Mouse (Mus musculus) ES-E14 (cell line): Measurements from ENCODE around the gene Fcmr. TPM values are rescaled to one million over a fixed set of nuclear protein-coding genes. Genes with fewer than 3 reads are reported as not detected.

ENCODE experiments used
- DNase-seq: peaks from one replicate; pipeline ENCODE4 v3.0.0-alpha.2; 2013; ENCODE audit warnings: low read depth, low spot score
- H3K27ac ChIP-seq: 2 replicates; pipeline ENCODE4 v1.5.1; 2012; ENCODE audit warnings: low read depth, mild to moderate bottlenecking, low read length, moderate library complexity, mixed read lengths; ENCODE audit not compliant: poor library complexity, insufficient read depth, severe bottlenecking
- H3K36me3 ChIP-seq: 2 replicates; pipeline ENCODE4 v1.6.1; 2012; ENCODE audit warnings: mild to moderate bottlenecking, low read length, moderate library complexity, mixed read lengths; ENCODE audit not compliant: control insufficient read depth, poor library complexity, insufficient read depth, severe bottlenecking
- H3K4me1 ChIP-seq, 2 experiments: fragments of 150-350 bp in 1 of 2; sonication (generic) in 1 of 2; 2 replicates each; pipeline ENCODE4 v1.6.1; 2012; ENCODE audit warnings: low read length in 2 of 2, mild to moderate bottlenecking in 1 of 2, mixed read lengths in 1 of 2; ENCODE audit not compliant: control insufficient read depth in 2 of 2, insufficient read depth in 2 of 2, poor library complexity in 1 of 2
- H3K4me3 ChIP-seq, 2 experiments: fragments of 150-350 bp in 1 of 2; sonication (generic) in 1 of 2; 2 replicates each; pipeline ENCODE4 v1.5.1; 2012; ENCODE audit warnings: low read length in 2 of 2, low read depth in 1 of 2, mild to moderate bottlenecking in 1 of 2, mixed read lengths in 1 of 2; ENCODE audit not compliant: insufficient read depth in 1 of 2, poor library complexity in 1 of 2, severe bottlenecking in 1 of 2
- H3K9ac ChIP-seq: 2 replicates; pipeline ENCODE4 v1.6.1; 2012; ENCODE audit warnings: low read depth, mild to moderate bottlenecking, low read length, mixed read lengths; ENCODE audit not compliant: poor library complexity, insufficient read depth, severe bottlenecking
- H3K9me3 ChIP-seq: fragments of 150-350 bp; sonication (generic); 2 replicates; pipeline ENCODE4 v1.6.1; 2012; ENCODE audit warnings: low read depth, mild to moderate bottlenecking, low read length; ENCODE audit not compliant: control insufficient read depth, insufficient read depth
- CHD2 ChIP-seq: IDR thresholded peaks from 2 replicates; pipeline ENCODE4 v1.6.1; 2014; ENCODE audit warnings: mild to moderate bottlenecking, low read depth, low read length, inconsistent platforms
- HCFC1 ChIP-seq: IDR thresholded peaks from 2 replicates; pipeline ENCODE4 v1.6.1; 2012; ENCODE audit warnings: low read length, inconsistent platforms, borderline replicate concordance; ENCODE audit not compliant: insufficient read depth
- MAFK ChIP-seq: IDR thresholded peaks from 2 replicates; pipeline ENCODE4 v1.6.1; 2014; ENCODE audit warnings: mild to moderate bottlenecking, low read depth, low read length, inconsistent platforms; ENCODE audit not compliant: insufficient read depth
- ZC3H11A ChIP-seq: IDR thresholded peaks from 2 replicates; pipeline ENCODE4 v1.6.1; 2012; ENCODE audit warnings: low read depth, mild to moderate bottlenecking, inconsistent platforms, low read length, borderline replicate concordance
- ZNF384 ChIP-seq: IDR thresholded peaks from 2 replicates; pipeline ENCODE4 v1.6.1; 2012; ENCODE audit warnings: low read depth, low read length, inconsistent platforms
- in situ Hi-C, 2 experiments: fragments of 600-800 bp; cut with MboI; formaldehyde crosslinking; loops; one replicate each; pipeline ENCODE4 v1.15.1; 2025; ENCODE audit warnings: low sequenced_read_pairs in 2 of 2, inconsistent platforms in 1 of 2; ENCODE audit not compliant: unreplicated experiment in 2 of 2
- total RNA-seq: library from RNA; depleted of rRNA; stranded (reverse); fragments of 300-350 nt; gene quantifications from 2 replicates; pipeline ENCODE4 v1.2.3, GENCODE M21; 2012

Fcmr gene
- total RNA-seq, 1 experiment, result not detected

DNA sequence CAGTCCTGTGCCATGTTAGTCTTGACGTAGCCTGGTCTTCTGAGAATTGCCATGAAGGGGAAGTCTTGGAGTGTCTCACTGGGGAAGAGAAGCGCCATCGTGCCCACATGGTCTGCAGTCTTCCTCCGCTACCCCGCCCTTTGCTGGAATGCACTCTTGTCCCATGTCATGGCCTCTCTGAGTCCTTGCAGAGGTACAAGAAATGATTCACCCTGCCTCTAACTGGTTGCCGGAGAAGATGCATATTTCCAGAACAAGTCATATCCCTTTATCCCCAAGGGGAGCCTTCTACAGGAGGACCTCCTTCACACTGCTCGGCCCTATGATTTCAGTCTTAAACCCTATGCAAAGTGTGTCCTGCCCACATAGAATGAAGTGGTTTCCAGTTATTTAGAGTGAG is 14.5 kb downstream of the Fcmr start:
- in situ Hi-C loops, result loop anchor here (10.0 to 25.0 kb wide), 3 partner anchors 175 to 382 kb away; no protein-coding TSS in a partner anchor
- no peak overlapping the region for H3K9ac ChIP-seq
- no peak overlapping the region for H3K27ac ChIP-seq
- TF ChIP-seq ZC3H11A, result no peak
- TF ChIP-seq MAFK, result no peak
- TF ChIP-seq ZNF384, result no peak
- no peak for TF ChIP-seq HCFC1
- no peak for TF ChIP-seq CHD2
- no peak for DNase-seq
- no peak overlapping the region for H3K4me3 ChIP-seq
- no peaks in the 10 kb centered on the region for H3K9me3 ChIP-seq
- H3K36me3 ChIP-seq, result no peaks in the 10 kb centered on the region
- H3K4me1 ChIP-seq, result no peaks in the 10 kb centered on the region

DNA sequence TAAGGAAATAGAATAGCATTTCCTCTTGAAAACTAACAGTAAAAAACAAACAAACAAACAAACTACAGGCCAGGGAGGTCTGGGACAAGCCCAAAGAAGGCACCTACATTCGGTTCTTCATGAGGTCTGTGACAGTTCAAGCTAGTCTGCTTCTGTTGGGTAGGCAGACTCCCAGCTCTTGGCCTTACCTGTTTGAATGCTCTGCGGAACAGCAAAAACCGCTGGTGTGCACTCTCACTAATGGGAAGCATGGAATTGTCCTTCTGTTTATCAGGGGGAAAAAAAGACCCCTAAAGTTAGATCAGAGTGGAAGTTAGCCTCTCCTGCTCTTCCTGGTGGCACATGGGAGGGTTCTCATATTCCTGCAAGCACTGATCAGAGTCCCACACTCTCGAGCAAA is 17.7 kb downstream of the Fcmr start:
- TF ChIP-seq MAFK, result no peak
- in situ Hi-C loops, result loop anchor here (25.0 kb wide), 2 partner anchors 179 to 379 kb away; no protein-coding TSS in a partner anchor
- Histone ChIP-seq H3K9me3 (no peaks in the 10 kb centered on the region), H3K27ac (no peak overlapping the region), H3K36me3 (no peaks in the 10 kb centered on the region), H3K9ac (no peak overlapping the region), H3K4me3 (no peak overlapping the region), H3K4me1 (no peaks in the 10 kb centered on the region)
- no peak for DNase-seq

DNA sequence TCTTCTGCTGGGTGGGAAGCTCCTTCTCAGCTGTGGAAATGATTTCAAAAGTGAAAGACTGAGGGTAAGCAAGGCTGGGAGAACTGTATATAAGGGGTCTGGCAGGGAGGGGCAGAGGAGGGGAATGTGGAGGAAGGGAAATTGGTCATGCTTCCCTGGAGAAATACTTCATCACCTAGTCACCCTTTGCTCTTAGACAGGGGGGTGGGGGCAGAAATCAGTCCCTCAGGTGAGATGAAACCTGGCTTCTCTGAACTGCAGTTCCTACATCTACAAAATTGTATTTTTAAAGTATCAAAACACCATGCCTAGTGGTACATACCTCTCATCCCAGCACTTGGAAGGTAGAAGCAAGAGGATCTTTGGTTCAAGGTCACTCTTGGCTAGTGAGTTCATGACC is 21.9 kb downstream of the Fcmr start, which contains the start of gene Il24:
TSS of gene Il24 (minus strand) at position 101 of the 400 bp plus-strand sequence.
- H3K9ac ChIP-seq, result no peak within 1 kb of the TSS
- no peak within 1 kb of the TSS for H3K4me3 ChIP-seq
- TF ChIP-seq ZC3H11A (no peak), CHD2 (no peak), MAFK (no peak), HCFC1 (no peak), ZNF384 (no peak)
- H3K9me3 ChIP-seq, result no peaks in the 10 kb centered on the region
- H3K27ac ChIP-seq, result no peak within 1 kb of the TSS
- no peak for DNase-seq
- no peaks in the 10 kb centered on the region for H3K36me3 ChIP-seq
- in situ Hi-C loops, result loop anchor here (25.0 kb wide), 2 partner anchors 175 to 375 kb away; no protein-coding TSS in a partner anchor
- no peaks in the 10 kb centered on the region for H3K4me1 ChIP-seq

GRCm38 (mm10) chr1:130892446-130892845 is 27.0 kb downstream of the Fcmr start:
- no peak for DNase-seq
- H3K9ac ChIP-seq, result no peak overlapping the region
- H3K4me1 ChIP-seq, result no peaks in the 10 kb centered on the region
- TF ChIP-seq CHD2 (no peak), ZC3H11A (no peak), ZNF384 (no peak), HCFC1 (no peak), MAFK (no peak)
- no peak overlapping the region for H3K4me3 ChIP-seq
- no peaks in the 10 kb centered on the region for H3K9me3 ChIP-seq
- in situ Hi-C loops, result loop anchor here (25.0 kb wide), 2 partner anchors 170 to 370 kb away; no protein-coding TSS in a partner anchor
- H3K36me3 ChIP-seq, result no peaks in the 10 kb centered on the region
- no peak overlapping the region for H3K27ac ChIP-seq
